Mouse (Mus musculus) adipose tissue, adult 10 weeks (tissue): Measurements from ENCODE around the gene 4930503B20Rik. TPM values are rescaled to one million over a fixed set of nuclear protein-coding genes. Genes with fewer than 3 reads are reported as not detected.

Experiments
- polyA plus RNA-seq: library from polyadenylated mRNA; stranded (reverse); fragments of 350-450 nt; fragmentation: Illumina TruSeq; extraction: RNeasy Lipid Tissue Mini Kit (QIAGEN cat#74804); gene quantifications from one replicate; pipeline ENCODE4 v1.2.3, GENCODE M21; 2014; ENCODE audit warnings: low read depth, low replicate concordance

Gene 4930503B20Rik
- polyA plus RNA-seq = 11.2 TPM

GRCm38 (mm10) chr3:146651217-146651616 lies at the start of gene 4930503B20Rik:
Gene 4930503B20Rik, minus strand, starts transcription at chr3:146651317.

DNA sequence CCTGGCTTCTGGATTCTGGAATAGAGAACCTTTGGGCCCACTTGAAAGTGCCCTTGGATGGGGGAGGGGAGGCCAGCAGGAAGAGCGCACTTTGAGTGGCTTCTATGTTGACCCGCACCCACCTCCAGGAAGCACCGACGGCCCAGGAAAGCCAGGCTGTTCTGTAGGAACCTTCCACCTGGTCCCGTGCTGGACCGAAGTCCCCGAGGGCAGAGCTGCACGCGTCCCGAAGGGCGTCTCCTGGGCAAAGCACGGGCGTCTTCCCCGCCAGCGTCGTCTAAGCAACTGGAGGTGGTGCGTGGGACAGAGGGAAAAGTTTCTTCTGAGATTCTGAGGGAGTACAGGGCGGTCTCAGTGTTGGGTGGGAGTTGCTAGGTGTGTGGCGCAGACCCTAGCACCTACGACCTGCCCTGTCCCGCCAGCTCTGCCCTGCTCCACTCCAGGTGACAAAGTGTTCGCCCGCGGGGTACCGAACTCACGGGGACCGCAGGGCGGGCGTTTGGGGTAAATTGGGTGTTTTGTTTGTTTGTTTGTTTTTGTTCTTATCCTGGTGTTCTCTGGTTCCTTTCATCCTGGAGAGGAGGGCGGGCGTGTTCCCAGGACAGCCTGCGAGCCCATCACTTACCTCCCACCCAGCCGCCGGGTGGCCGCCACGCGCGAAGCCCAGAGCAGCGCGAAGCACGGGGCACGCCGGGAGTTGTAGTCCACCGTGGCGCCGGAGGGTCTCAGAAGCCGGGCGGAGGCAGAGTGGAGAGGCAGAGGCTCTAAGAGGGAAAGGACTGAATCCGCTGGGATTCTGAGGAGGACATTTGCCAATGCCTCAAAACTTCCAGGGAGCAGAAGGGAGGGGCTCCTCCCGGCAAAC lies 33.9 kb upstream of the 4930503B20Rik start, which contains the start of gene Samd13:
TSS of gene Samd13 (minus strand) at position 782 of the 865 bp plus-strand sequence.

DNA sequence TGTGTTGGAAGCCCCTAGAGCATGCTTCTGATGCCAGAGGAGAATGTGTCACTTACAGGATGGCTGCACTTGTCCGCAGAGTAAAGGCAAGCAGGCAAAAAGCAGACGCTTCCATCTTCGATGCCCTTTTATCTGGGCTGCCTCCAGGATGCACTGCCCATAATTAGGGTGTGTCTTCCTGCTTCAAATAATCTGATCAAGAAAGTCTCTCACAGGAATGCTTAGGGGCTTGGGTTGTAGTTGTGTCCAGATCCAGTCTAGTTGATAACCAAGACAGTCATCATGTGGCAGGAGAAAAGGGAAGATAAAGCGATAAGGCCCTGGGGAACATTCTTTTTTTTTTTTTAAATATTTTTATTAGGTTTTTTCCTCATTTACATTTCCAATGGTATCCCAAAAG lies 35.6 kb downstream of the 4930503B20Rik start, which contains the start of gene Dnase2b:
TSS of gene Dnase2b (minus strand) at position 101 of the 400 bp plus-strand sequence.

Other genes with a start within 250 kb of the 4930503B20Rik start
- gene Ssx2ip, start 246.7 kb downstream of the 4930503B20Rik start, polyA plus RNA-seq = 25.8 TPM
- 14.7 TPM for gene Ctbs, start 201.5 kb downstream of the 4930503B20Rik start, polyA plus RNA-seq
- gene Spata1, start 151.6 kb downstream of the 4930503B20Rik start, polyA plus RNA-seq = 14.6 TPM
- 632 TPM for gene Gng5, start 151.5 kb downstream of the 4930503B20Rik start, polyA plus RNA-seq
- gene Rpf1, start 129.9 kb downstream of the 4930503B20Rik start, polyA plus RNA-seq = 27.2 TPM
- 4.8 TPM for gene Uox, start 80.9 kb downstream of the 4930503B20Rik start, polyA plus RNA-seq
- gene Dnase2b, start 35.7 kb downstream of the 4930503B20Rik start, polyA plus RNA-seq = 1.1 TPM
- 3.5 TPM for gene Samd13, start 34.3 kb upstream of the 4930503B20Rik start, polyA plus RNA-seq
- gene Prkacb, start 161.7 kb upstream of the 4930503B20Rik start, polyA plus RNA-seq = 67.0 TPM
- 2.0 TPM for gene Ttll7, start 201.1 kb upstream of the 4930503B20Rik start, polyA plus RNA-seq